ENCODE assay signal across 10 mouse cellular contexts in the genomic region with DNA sequence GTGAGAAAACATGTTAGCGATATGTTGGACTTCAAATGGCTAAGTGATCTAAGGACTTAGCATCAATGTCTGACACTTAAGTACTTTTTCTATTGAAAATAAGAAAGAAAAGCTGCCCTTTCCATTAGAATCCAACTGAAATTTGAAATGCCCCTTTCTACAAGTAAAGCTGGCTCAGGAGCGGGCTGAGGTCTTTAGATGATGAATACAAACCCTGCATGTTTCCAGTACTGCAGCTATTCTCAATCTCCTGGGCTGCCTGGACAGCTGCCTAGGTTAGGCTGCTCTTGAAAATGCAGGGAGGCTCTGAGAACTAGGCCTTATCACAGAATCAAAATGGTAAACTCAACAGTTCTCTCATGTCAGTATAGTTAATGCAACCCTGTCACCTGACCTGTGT. TPM values are rescaled to one million over a fixed set of nuclear protein-coding genes. Genes with fewer than 3 reads are reported as not detected.
A peak's percentile ranks its signal among the peaks of the same experiment; 100 is the strongest.
DNase-seq lines count a peak whose midpoint lies in the region; ATAC-seq lines count a peak whose summit lies in the region.
"Had no signal": no experiment of that assay in that cellular context is flagged by ENCODE, and none has a peak within 500 bp of the region (broad histone marks: within the 10 kb centered on the region; RNA-seq: fewer than 3 reads in every experiment).

No protein-coding gene starts in this region.

- no peak for DNase-seq in hindbrain, embryonic 11.5 days (ENCODE audit: low spot score)
- DNase-seq in embryonic facial prominence, embryonic 10.5 days (ENCODE audit: low spot score): no peak
- DNase-seq in hindbrain, embryonic 14.5 days (ENCODE audit: low spot score): no peak
- no peak for DNase-seq in layer of hippocampus, adult 18-20 months (ENCODE audit: low spot score in 2 of 2)
- DNase-seq: kidney, adult 9 months had no signal

- no peaks in the 10 kb centered on the region for H3K36me3 ChIP-seq in hindbrain, embryonic 13.5 days
- H3K36me3 ChIP-seq in hindbrain, embryonic 11.5 days (ENCODE audit: control insufficient read depth, insufficient read depth, low read length): no peaks in the 10 kb centered on the region
- H3K36me3 ChIP-seq in embryonic facial prominence, embryonic 10.5 days (replicated peaks): no peaks in the 10 kb centered on the region
- H3K36me3 ChIP-seq in hindbrain, embryonic 14.5 days (replicated peaks; ENCODE audit: control insufficient read depth, insufficient read depth): no peaks in the 10 kb centered on the region
- H3K36me3 ChIP-seq in midbrain, embryonic 13.5 days: no peaks in the 10 kb centered on the region

- 0 out of 2 replicates have a peak overlapping the region, but pooled peaks have one; percentile 39 for H3K9ac ChIP-seq in hindbrain, embryonic 13.5 days
- no peak overlapping the region for H3K9ac ChIP-seq in hindbrain, embryonic 11.5 days (ENCODE audit: low read depth, low read length)
- peak overlapping the region; percentile 69; the same call in 1 of the 2 replicates for H3K9ac ChIP-seq in hindbrain, embryonic 14.5 days
- no peak overlapping the region for H3K9ac ChIP-seq in midbrain, embryonic 13.5 days (replicated peaks)

- H3K4me2 ChIP-seq in hindbrain, embryonic 13.5 days: peak overlapping the region; percentile 91
- no peak overlapping the region for H3K4me2 ChIP-seq in hindbrain, embryonic 11.5 days (replicated peaks; ENCODE audit: low read depth, low read length)
- H3K4me2 ChIP-seq in hindbrain, embryonic 14.5 days (replicated peaks): peak overlapping the region; percentile 87
- H3K4me2 ChIP-seq in midbrain, embryonic 13.5 days (replicated peaks): peak overlapping the region; percentile 92

- H3K27ac ChIP-seq in hindbrain, embryonic 13.5 days: no peak overlapping the region
- H3K27ac ChIP-seq in hindbrain, embryonic 11.5 days (ENCODE audit: low read depth, low read length): no peak overlapping the region
- H3K27ac ChIP-seq in embryonic facial prominence, embryonic 10.5 days (replicated peaks): no peak overlapping the region
- no peak overlapping the region for H3K27ac ChIP-seq in hindbrain, embryonic 14.5 days
- H3K27ac ChIP-seq in midbrain, embryonic 13.5 days: no peak overlapping the region

- WGBS in hindbrain, embryonic 13.5 days: 93% methylated on average over 2 of the region's 2 CpGs
- WGBS in hindbrain, embryonic 11.5 days: 90% methylated on average over 2 of the region's 2 CpGs
- WGBS in embryonic facial prominence, embryonic 10.5 days: 87% methylated on average over 2 of the region's 2 CpGs
- 91% methylated on average over 2 of the region's 2 CpGs for WGBS in hindbrain, embryonic 14.5 days
- WGBS in midbrain, embryonic 13.5 days: 94% methylated on average over 2 of the region's 2 CpGs

- peaks cover 35% of the 10 kb centered on the region for H3K4me1 ChIP-seq in hindbrain, embryonic 13.5 days (replicated peaks)
- H3K4me1 ChIP-seq in hindbrain, embryonic 11.5 days (replicated peaks; ENCODE audit: control insufficient read depth, insufficient read depth, low read length): no peaks in the 10 kb centered on the region
- peaks cover 37% of the 10 kb centered on the region for H3K4me1 ChIP-seq in embryonic facial prominence, embryonic 10.5 days
- peaks cover 22% of the 10 kb centered on the region for H3K4me1 ChIP-seq in hindbrain, embryonic 14.5 days (replicated peaks; ENCODE audit: control insufficient read depth, insufficient read depth, low read length)
- H3K4me1 ChIP-seq in midbrain, embryonic 13.5 days (replicated peaks): peaks cover 36% of the 10 kb centered on the region

- no peaks in the 10 kb centered on the region for H3K9me3 ChIP-seq in hindbrain, embryonic 13.5 days
- H3K9me3 ChIP-seq in hindbrain, embryonic 11.5 days (ENCODE audit: control insufficient read depth, low read length): no peaks in the 10 kb centered on the region
- no peaks in the 10 kb centered on the region for H3K9me3 ChIP-seq in embryonic facial prominence, embryonic 10.5 days
- no peaks in the 10 kb centered on the region for H3K9me3 ChIP-seq in hindbrain, embryonic 14.5 days (ENCODE audit: control insufficient read depth, low read length)
- no peaks in the 10 kb centered on the region for H3K9me3 ChIP-seq in midbrain, embryonic 13.5 days

- peaks cover 3% of the 10 kb centered on the region for H3K27me3 ChIP-seq in hindbrain, embryonic 13.5 days
- no peaks in the 10 kb centered on the region; the same call in 1 of the 2 replicates for H3K27me3 ChIP-seq in hindbrain, embryonic 11.5 days (ENCODE audit: control insufficient read depth, insufficient read depth, low read length)
- peaks cover 6% of the 10 kb centered on the region for H3K27me3 ChIP-seq in embryonic facial prominence, embryonic 10.5 days (replicated peaks; ENCODE audit: low read depth, poor library complexity, severe bottlenecking)
- H3K27me3 ChIP-seq in hindbrain, embryonic 14.5 days (ENCODE audit: control insufficient read depth, insufficient read depth, low read length): peaks cover 2% of the 10 kb centered on the region; the same call in 1 of the 2 replicates
- H3K27me3 ChIP-seq in midbrain, embryonic 13.5 days: peaks cover 2% of the 10 kb centered on the region

- H3K4me3 ChIP-seq in hindbrain, embryonic 13.5 days: peak overlapping the region; percentile 60
- H3K4me3 ChIP-seq in hindbrain, embryonic 11.5 days (ENCODE audit: low read depth, low read length): no peak overlapping the region
- peak overlapping the region; percentile 76; the same call in 1 of the 2 replicates for H3K4me3 ChIP-seq in embryonic facial prominence, embryonic 10.5 days
- peak overlapping the region; percentile 51 for H3K4me3 ChIP-seq in hindbrain, embryonic 14.5 days (replicated peaks; ENCODE audit: low read length)
- peak overlapping the region; percentile 59 for H3K4me3 ChIP-seq in midbrain, embryonic 13.5 days (replicated peaks)

- no peak for ATAC-seq in hindbrain, embryonic 13.5 days (ENCODE audit: low FRiP score)
- ATAC-seq in hindbrain, embryonic 11.5 days (ENCODE audit: low FRiP score): no peak
- ATAC-seq in hindbrain, embryonic 14.5 days (ENCODE audit: low FRiP score): no peak
- ATAC-seq in midbrain, embryonic 13.5 days: no peak
- no peak for ATAC-seq in megakaryocyte progenitor cell, adult 5-6 weeks (replicated peaks; ENCODE audit: poor library complexity)
- no peak for ATAC-seq in cerebellum, adult (ENCODE audit: insufficient number of reproducible peaks, low FRiP score, low TSS enrichment)

RNA-seq across cellular contexts. Expression of a gene that starts 2.8 kb away (rescaled TPM):
- 3.6 and 4.3 TPM in 2 replicates for polyA plus RNA-seq in hindbrain, embryonic 13.5 days (2015; fragmentation: Nextera tagmentation; extraction: Ambion mirVana)
- polyA plus RNA-seq in hindbrain, embryonic 11.5 days (2014; fragmentation: Nextera tagmentation; extraction: Ambion mirVana): 4.1 and 5.4 TPM in 2 replicates
- polyA plus RNA-seq in embryonic facial prominence, embryonic 10.5 days (2016; fragmentation: Nextera tagmentation; extraction: Ambion mirVana): 2.8 and 2.9 TPM in 2 replicates
- polyA plus RNA-seq in hindbrain, embryonic 14.5 days (2014; fragmentation: Nextera tagmentation; extraction: Ambion mirVana): 5.3 and 5.6 TPM in 2 replicates
- 3.5 and 3.9 TPM in 2 replicates for polyA plus RNA-seq in midbrain, embryonic 13.5 days (2015; fragmentation: Nextera tagmentation; extraction: Ambion mirVana)
- 10.7 and 13.0 TPM in 2 replicates for total RNA-seq in megakaryocyte progenitor cell, adult 5-6 weeks (2015)
- 21.2 and 27.9 TPM in 2 replicates for total RNA-seq in megakaryocyte progenitor cell, adult 5-6 weeks (2017)
- 10 to 100 TPM; 53.7 to 57.3 TPM for total RNA-seq in layer of hippocampus, adult 18-20 months (2021)

RNA-seq across cellular contexts. Expression of a gene that starts 13.4 kb away (rescaled TPM):
- 21.3 and 22.3 TPM in 2 replicates for polyA plus RNA-seq in hindbrain, embryonic 13.5 days (2015; fragmentation: Nextera tagmentation; extraction: Ambion mirVana)
- 5.2 and 7.3 TPM in 2 replicates for polyA plus RNA-seq in hindbrain, embryonic 11.5 days (2014; fragmentation: Nextera tagmentation; extraction: Ambion mirVana)
- polyA plus RNA-seq in embryonic facial prominence, embryonic 10.5 days (2016; fragmentation: Nextera tagmentation; extraction: Ambion mirVana): 8.4 and 10.9 TPM in 2 replicates
- 20.9 and 24.2 TPM in 2 replicates for polyA plus RNA-seq in hindbrain, embryonic 14.5 days (2014; fragmentation: Nextera tagmentation; extraction: Ambion mirVana)
- polyA plus RNA-seq in midbrain, embryonic 13.5 days (2015; fragmentation: Nextera tagmentation; extraction: Ambion mirVana): 18.8 and 20.0 TPM in 2 replicates
- total RNA-seq in megakaryocyte progenitor cell, adult 5-6 weeks (2015): 1.2 and 1.8 TPM in 2 replicates
- total RNA-seq in megakaryocyte progenitor cell, adult 5-6 weeks (2017): 3.5 and 3.9 TPM in 2 replicates
- 10 to 100 TPM; 11.2 to 12.5 TPM for total RNA-seq in layer of hippocampus, adult 18-20 months (2021)
- total RNA-seq: monocyte, adult 5-6 weeks had no signal

RNA-seq across cellular contexts. Expression of a gene that starts 17.4 kb away (rescaled TPM):
- polyA plus RNA-seq in hindbrain, embryonic 13.5 days (2015; fragmentation: Nextera tagmentation; extraction: Ambion mirVana): 7.3 and 9.0 TPM in 2 replicates
- 4.9 and 6.2 TPM in 2 replicates for polyA plus RNA-seq in hindbrain, embryonic 11.5 days (2014; fragmentation: Nextera tagmentation; extraction: Ambion mirVana)
- polyA plus RNA-seq in embryonic facial prominence, embryonic 10.5 days (2016; fragmentation: Nextera tagmentation; extraction: Ambion mirVana): 6.3 and 10.1 TPM in 2 replicates
- 8.3 and 10.6 TPM in 2 replicates for polyA plus RNA-seq in hindbrain, embryonic 14.5 days (2014; fragmentation: Nextera tagmentation; extraction: Ambion mirVana)
- 6.5 and 7.8 TPM in 2 replicates for polyA plus RNA-seq in midbrain, embryonic 13.5 days (2015; fragmentation: Nextera tagmentation; extraction: Ambion mirVana)
- 1.5 and 2.0 TPM in 2 replicates for total RNA-seq in megakaryocyte progenitor cell, adult 5-6 weeks (2015)
- 5.0 and 7.2 TPM in 2 replicates for total RNA-seq in megakaryocyte progenitor cell, adult 5-6 weeks (2017)
- total RNA-seq in layer of hippocampus, adult 18-20 months (2021): 10 to 100 TPM; 75.1 to 90.2 TPM

RNA-seq across cellular contexts. Expression of a gene that starts 17.4 kb away (rescaled TPM):
- 1.5 and 1.9 TPM in 2 replicates for polyA plus RNA-seq in hindbrain, embryonic 13.5 days (2015; fragmentation: Nextera tagmentation; extraction: Ambion mirVana)
- 1.0 and 1.7 TPM in 2 replicates for polyA plus RNA-seq in hindbrain, embryonic 11.5 days (2014; fragmentation: Nextera tagmentation; extraction: Ambion mirVana)
- 1.7 and 2.6 TPM in 2 replicates for polyA plus RNA-seq in embryonic facial prominence, embryonic 10.5 days (2016; fragmentation: Nextera tagmentation; extraction: Ambion mirVana)
- polyA plus RNA-seq in hindbrain, embryonic 14.5 days (2014; fragmentation: Nextera tagmentation; extraction: Ambion mirVana): 1.7 and 1.9 TPM in 2 replicates
- polyA plus RNA-seq in midbrain, embryonic 13.5 days (2015; fragmentation: Nextera tagmentation; extraction: Ambion mirVana): 0.99 and 1.1 TPM in 2 replicates
- total RNA-seq in megakaryocyte progenitor cell, adult 5-6 weeks (2015): 0.17 TPM in 1 of 2 replicates, not detected in the other
- not detected in 2 replicates for total RNA-seq in megakaryocyte progenitor cell, adult 5-6 weeks (2017)
- 10 to 100 TPM; 11.0 TPM for total RNA-seq in layer of hippocampus, adult 18-20 months (2021)
- total RNA-seq: monocyte, adult 5-6 weeks had no signal

RNA-seq across cellular contexts. Expression of a gene that starts 52.0 kb away (rescaled TPM):
- 3.1 and 3.3 TPM in 2 replicates for polyA plus RNA-seq in hindbrain, embryonic 13.5 days (2015; fragmentation: Nextera tagmentation; extraction: Ambion mirVana)
- 0.91 and 1.1 TPM in 2 replicates for polyA plus RNA-seq in hindbrain, embryonic 11.5 days (2014; fragmentation: Nextera tagmentation; extraction: Ambion mirVana)
- 0.49 and 0.67 TPM in 2 replicates for polyA plus RNA-seq in embryonic facial prominence, embryonic 10.5 days (2016; fragmentation: Nextera tagmentation; extraction: Ambion mirVana)
- polyA plus RNA-seq in hindbrain, embryonic 14.5 days (2014; fragmentation: Nextera tagmentation; extraction: Ambion mirVana): 6.1 and 8.0 TPM in 2 replicates
- polyA plus RNA-seq in midbrain, embryonic 13.5 days (2015; fragmentation: Nextera tagmentation; extraction: Ambion mirVana): 1.7 and 3.7 TPM in 2 replicates
- total RNA-seq in megakaryocyte progenitor cell, adult 5-6 weeks (2015): 74.3 and 76.3 TPM in 2 replicates
- 17.3 and 36.5 TPM in 2 replicates for total RNA-seq in megakaryocyte progenitor cell, adult 5-6 weeks (2017)
- total RNA-seq in layer of hippocampus, adult 18-20 months (2021): 100 to 1,000 TPM; 132 to 148 TPM

Comparison
In these comparisons a context has a peak if more than half of its experiments do, and no peak if none do; other contexts are left out.
1. H3K9ac ChIP-seq: peak in hindbrain, embryonic 13.5 days (single experiment) and hindbrain, embryonic 14.5 days (single experiment); none in hindbrain, embryonic 11.5 days (single experiment) and midbrain, embryonic 13.5 days (single experiment).